Mouse (Mus musculus): ENCODE results near the gene Gpatch4. TPM values are rescaled to one million over a fixed set of nuclear protein-coding genes. Genes with fewer than 3 reads are reported as not detected.
A peak's percentile ranks its signal among the peaks of the same experiment; 100 is the strongest.

Gene Gpatch4
- 5.1 and 7.4 TPM in 2 replicates for polyA plus RNA-seq (2012; rRNA removed)

DNA sequence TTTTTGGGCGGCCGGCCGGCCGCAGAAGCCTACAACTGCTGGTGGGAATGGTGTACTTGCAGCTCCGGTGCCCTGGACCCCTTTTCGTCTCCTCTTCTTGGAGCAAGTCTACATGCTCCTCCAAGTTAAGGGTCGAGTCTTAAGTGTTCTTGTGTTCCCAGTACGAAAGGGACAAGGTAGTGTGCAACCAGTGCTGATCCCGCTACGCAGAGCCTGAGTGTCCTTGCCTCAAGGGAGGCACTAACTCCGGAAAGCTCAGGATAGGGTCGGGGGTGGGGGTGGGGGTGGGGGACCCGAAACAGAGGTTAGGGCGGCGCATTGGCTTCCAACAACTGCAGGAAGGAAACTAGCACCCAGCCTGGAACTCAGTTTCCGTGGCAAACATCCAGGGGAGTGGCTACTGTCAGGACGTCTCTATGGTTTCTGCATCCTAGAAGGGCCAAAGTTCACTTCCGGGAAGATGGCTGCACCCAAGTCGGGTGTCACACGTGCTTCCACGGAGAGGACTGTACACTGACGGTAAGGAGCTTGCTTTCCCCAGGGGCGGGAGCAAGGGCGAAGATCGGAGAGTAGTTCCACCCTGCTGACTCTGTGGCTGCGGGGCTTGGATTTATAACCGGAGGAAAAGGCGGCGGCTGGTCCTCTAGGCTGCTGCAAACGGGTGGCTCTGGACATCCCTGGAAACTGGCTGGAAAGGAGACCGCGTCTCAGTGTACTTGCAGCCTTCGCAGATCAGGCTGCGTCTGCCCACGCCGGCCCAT, at the start of gene Gpatch4:
Gene Gpatch4, plus strand, starts transcription at position 448 of the 761 bp plus-strand sequence.
- WGBS: 9% methylated on average over 36 of the region's 36 CpGs
- Histone ChIP-seq H3K27me3 (replicated peaks; ENCODE audit: control insufficient read depth, insufficient read depth, low read length) (no peaks in the 10 kb centered on the region), H3K4me1 (ENCODE audit: control insufficient read depth, insufficient read depth, low read length) (no peaks in the 10 kb centered on the region), H3K36me3 (ENCODE audit: control insufficient read depth, insufficient read depth, low read length) (no peaks in the 10 kb centered on the region), H3K4me3 (ENCODE audit: insufficient read depth, low read depth, low read length) (peak within 1 kb of the TSS; percentile 57), H3K27ac (ENCODE audit: insufficient read depth, low read depth, low read length) (peak within 1 kb of the TSS; percentile 57; the same call in 1 of the 2 replicates)
- TF ChIP-seq POLR2A (IDR thresholded peaks at IDR 0.05; ENCODE audit: low read depth, low read length) (no peak), CTCF (conservative IDR thresholded peaks at IDR 0.05; ENCODE audit: insufficient read depth, insufficient read length, low read depth, low read length) (no peak)
- peak; percentile 97 for DNase-seq

DNA sequence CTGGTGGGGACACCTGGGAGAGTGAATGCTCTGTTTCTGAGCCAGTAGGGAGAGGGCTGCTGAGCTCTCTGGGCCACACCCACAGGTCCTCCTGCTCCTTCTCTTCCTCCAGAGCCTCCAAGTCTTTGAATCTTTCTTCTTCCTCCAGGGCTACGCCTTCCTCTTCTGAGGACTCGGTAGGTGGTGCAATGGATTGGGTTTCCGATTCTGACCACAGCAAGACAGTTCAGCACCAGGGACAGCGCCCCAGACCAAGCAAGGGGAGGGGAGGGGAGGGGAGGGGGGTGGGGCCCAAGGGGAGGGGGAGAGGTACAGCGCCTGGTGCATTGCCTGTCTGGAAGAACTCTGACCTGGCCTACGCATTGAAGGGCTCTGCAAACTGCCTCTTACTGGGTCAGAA, 49.5 kb upstream of the Gpatch4 start:
- H3K4me3 ChIP-seq (ENCODE audit: insufficient read depth, low read depth, low read length): no peak overlapping the region
- TF ChIP-seq CTCF (conservative IDR thresholded peaks at IDR 0.05; ENCODE audit: insufficient read depth, insufficient read length, low read depth, low read length): no peak
- TF ChIP-seq POLR2A (IDR thresholded peaks at IDR 0.05; ENCODE audit: low read depth, low read length): no peak
- H3K27me3 ChIP-seq (replicated peaks; ENCODE audit: control insufficient read depth, insufficient read depth, low read length): no peaks in the 10 kb centered on the region; the same call in 1 of the 2 replicates
- H3K36me3 ChIP-seq (ENCODE audit: control insufficient read depth, insufficient read depth, low read length): no peaks in the 10 kb centered on the region
- DNase-seq: peak; percentile 16
- no peaks in the 10 kb centered on the region for H3K4me1 ChIP-seq (ENCODE audit: control insufficient read depth, insufficient read depth, low read length)
- H3K27ac ChIP-seq (ENCODE audit: insufficient read depth, low read depth, low read length): no peak overlapping the region
- WGBS: 0% methylated on average over 6 of the region's 6 CpGs

DNA sequence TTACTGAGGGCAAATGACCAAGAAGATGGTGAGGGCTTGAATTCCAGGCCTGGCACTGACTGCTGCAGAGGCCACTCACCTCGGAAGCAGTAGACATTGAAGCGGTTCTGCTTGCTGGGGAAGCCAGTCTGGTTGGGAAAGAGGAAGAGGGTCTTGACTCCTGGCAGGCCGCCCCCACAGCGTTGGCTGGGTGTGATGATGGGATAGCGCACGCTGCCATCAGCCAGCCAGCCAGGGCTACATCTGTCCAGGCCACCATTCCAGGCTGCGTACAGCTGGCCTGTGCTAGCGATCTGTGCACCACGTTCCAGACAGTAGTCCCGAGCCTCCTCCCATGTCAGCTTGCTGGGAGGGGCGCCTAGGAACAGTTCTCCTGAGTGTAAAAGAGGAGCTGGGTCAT, 47.6 kb upstream of the Gpatch4 start:
- no peak overlapping the region for H3K4me3 ChIP-seq (ENCODE audit: insufficient read depth, low read depth, low read length)
- peaks cover 4% of the 10 kb centered on the region; the same call in 1 of the 2 replicates for H3K27me3 ChIP-seq (replicated peaks; ENCODE audit: control insufficient read depth, insufficient read depth, low read length)
- H3K4me1 ChIP-seq (ENCODE audit: control insufficient read depth, insufficient read depth, low read length): no peaks in the 10 kb centered on the region
- H3K36me3 ChIP-seq (ENCODE audit: control insufficient read depth, insufficient read depth, low read length): no peaks in the 10 kb centered on the region
- TF ChIP-seq POLR2A (IDR thresholded peaks at IDR 0.05; ENCODE audit: low read depth, low read length): no peak
- no peak for TF ChIP-seq CTCF (conservative IDR thresholded peaks at IDR 0.05; ENCODE audit: insufficient read depth, insufficient read length, low read depth, low read length)
- no peak overlapping the region for H3K27ac ChIP-seq (ENCODE audit: insufficient read depth, low read depth, low read length)
- no peak for DNase-seq
- WGBS: 25% methylated on average over 11 of the region's 11 CpGs

DNA sequence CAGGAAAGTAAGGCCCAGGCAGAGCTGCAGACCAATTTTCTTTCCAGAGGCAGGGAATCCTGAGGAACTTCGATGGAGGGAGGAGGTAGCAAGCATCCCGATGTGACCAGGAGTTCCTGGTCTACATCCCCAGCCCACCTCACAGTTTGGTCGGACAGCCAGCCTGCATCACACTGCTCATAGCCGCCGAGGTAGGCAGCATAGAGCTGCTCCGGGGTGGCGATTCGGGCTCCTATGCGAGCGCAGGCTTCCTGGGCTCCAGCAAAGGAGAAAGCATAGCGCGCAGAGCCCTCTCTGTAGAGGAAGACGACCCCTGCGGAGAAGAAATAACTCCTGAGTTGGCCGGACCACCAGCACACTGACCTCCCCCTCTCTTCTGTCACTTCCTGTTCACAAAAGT, 46.5 kb upstream of the Gpatch4 start:
- no peak for TF ChIP-seq CTCF (conservative IDR thresholded peaks at IDR 0.05; ENCODE audit: insufficient read depth, insufficient read length, low read depth, low read length)
- TF ChIP-seq POLR2A (IDR thresholded peaks at IDR 0.05; ENCODE audit: low read depth, low read length): no peak
- no peak for DNase-seq
- no peak overlapping the region for H3K27ac ChIP-seq (ENCODE audit: insufficient read depth, low read depth, low read length)
- peaks cover 4% of the 10 kb centered on the region; the same call in 1 of the 2 replicates for H3K27me3 ChIP-seq (replicated peaks; ENCODE audit: control insufficient read depth, insufficient read depth, low read length)
- H3K4me3 ChIP-seq (ENCODE audit: insufficient read depth, low read depth, low read length): no peak overlapping the region
- 4% methylated on average over 15 of the region's 15 CpGs for WGBS
- H3K36me3 ChIP-seq (ENCODE audit: control insufficient read depth, insufficient read depth, low read length): no peaks in the 10 kb centered on the region
- H3K4me1 ChIP-seq (ENCODE audit: control insufficient read depth, insufficient read depth, low read length): no peaks in the 10 kb centered on the region

DNA sequence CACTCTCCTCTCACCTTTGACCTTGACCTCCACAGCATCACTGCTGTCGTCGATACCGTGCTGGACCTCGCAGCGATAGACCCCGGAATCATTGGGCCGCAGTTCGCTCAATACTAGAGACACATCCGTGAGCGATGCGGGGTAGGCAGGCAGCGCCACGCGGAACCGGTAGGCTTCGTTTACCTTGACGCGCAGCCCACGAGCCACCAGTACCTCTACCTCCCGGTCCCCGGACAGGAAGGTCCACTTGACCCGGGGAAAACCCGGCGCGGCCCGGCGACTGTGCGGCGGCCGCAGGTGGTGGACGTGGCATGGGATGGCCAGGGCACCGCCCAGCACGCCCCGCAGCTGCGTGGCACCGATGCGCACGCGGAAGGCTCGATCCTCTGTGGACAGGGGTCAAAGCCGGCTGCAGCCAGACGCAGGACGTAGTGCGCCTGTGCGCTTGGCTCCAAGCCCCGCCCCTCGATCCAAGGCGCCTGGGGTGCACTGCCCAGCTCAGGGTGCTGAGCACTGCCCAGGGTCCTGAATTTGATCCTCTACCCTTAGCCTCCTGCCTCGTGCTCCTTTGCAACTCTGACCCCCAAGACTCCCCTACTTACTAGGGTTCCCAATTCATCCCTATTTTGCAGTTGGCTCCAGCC, 45.8 kb upstream of the Gpatch4 start:
- no peak for TF ChIP-seq CTCF (conservative IDR thresholded peaks at IDR 0.05; ENCODE audit: insufficient read depth, insufficient read length, low read depth, low read length)
- TF ChIP-seq POLR2A (IDR thresholded peaks at IDR 0.05; ENCODE audit: low read depth, low read length): no peak
- Histone ChIP-seq H3K27me3 (replicated peaks; ENCODE audit: control insufficient read depth, insufficient read depth, low read length) (peaks cover 4% of the 10 kb centered on the region; the same call in 1 of the 2 replicates), H3K4me3 (ENCODE audit: insufficient read depth, low read depth, low read length) (no peak overlapping the region), H3K4me1 (ENCODE audit: control insufficient read depth, insufficient read depth, low read length) (no peaks in the 10 kb centered on the region), H3K27ac (ENCODE audit: insufficient read depth, low read depth, low read length) (no peak overlapping the region), H3K36me3 (ENCODE audit: control insufficient read depth, insufficient read depth, low read length) (no peaks in the 10 kb centered on the region)
- 2% methylated on average over 49 of the region's 49 CpGs for WGBS
- DNase-seq: peak; percentile 25

DNA sequence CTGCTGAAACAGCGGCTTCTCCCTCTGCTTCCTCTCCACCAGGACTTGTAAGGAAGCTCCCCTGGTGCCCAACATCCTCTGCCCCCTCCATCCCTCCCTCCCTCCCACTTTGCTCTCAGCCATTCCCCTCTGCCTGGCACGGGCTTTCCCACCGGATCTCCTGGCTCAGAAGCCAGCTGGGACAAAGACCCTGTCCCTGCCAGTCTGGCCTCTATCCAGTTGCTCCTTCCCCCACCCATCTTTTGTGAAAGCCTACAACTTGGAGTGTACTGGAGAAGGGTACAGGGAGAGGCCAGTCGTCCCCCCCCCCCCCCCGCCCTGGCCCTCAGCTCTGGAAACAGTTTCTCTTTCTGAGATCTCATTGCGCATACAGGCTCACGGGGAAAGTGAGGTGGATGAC, 44.2 kb upstream of the Gpatch4 start:
- no peaks in the 10 kb centered on the region for H3K36me3 ChIP-seq (ENCODE audit: control insufficient read depth, insufficient read depth, low read length)
- no peak for DNase-seq
- H3K27me3 ChIP-seq (replicated peaks; ENCODE audit: control insufficient read depth, insufficient read depth, low read length): peaks cover 4% of the 10 kb centered on the region; the same call in 1 of the 2 replicates
- no peak overlapping the region for H3K4me3 ChIP-seq (ENCODE audit: insufficient read depth, low read depth, low read length)
- H3K27ac ChIP-seq (ENCODE audit: insufficient read depth, low read depth, low read length): no peak overlapping the region
- TF ChIP-seq POLR2A (IDR thresholded peaks at IDR 0.05; ENCODE audit: low read depth, low read length) (no peak), CTCF (conservative IDR thresholded peaks at IDR 0.05; ENCODE audit: insufficient read depth, insufficient read length, low read depth, low read length) (no peak)
- WGBS: 9% methylated on average over 7 of the region's 7 CpGs
- no peaks in the 10 kb centered on the region for H3K4me1 ChIP-seq (ENCODE audit: control insufficient read depth, insufficient read depth, low read length)

DNA sequence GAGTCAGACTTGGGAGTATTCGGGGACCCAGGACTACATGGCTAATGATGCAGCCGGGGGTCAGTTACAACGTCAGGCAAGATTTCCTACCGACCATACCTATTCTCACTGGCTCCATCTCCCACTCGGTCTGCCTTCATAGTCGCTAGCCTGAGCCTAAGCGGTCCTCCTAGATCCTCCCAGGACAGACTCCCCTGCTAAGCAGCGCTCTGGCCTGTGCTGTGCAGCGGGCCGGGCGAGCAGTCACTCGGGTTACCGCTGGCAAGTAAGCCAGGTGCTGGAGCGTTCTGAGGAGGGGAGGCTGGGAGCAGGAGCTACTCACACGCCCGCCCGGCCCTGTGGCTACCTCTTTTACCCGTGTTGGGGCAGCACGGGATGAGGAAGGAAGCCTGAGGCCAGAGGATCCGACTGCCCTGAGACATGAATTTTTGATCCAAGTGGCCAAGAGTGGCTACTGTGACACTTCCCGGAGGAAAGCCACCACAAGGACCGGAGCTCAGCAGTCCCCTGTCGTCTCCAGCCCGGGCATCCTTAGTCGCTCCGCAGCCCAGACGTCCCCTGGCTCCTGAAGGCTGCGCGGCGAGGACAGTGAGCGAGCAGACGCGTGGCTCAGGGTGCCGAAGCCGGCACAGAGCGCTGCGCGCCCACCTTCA, 43.5 kb upstream of the Gpatch4 start:
- DNase-seq: no peak
- TF ChIP-seq CTCF (conservative IDR thresholded peaks at IDR 0.05; ENCODE audit: insufficient read depth, insufficient read length, low read depth, low read length): no peak
- no peak for TF ChIP-seq POLR2A (IDR thresholded peaks at IDR 0.05; ENCODE audit: low read depth, low read length)
- no peaks in the 10 kb centered on the region for H3K36me3 ChIP-seq (ENCODE audit: control insufficient read depth, insufficient read depth, low read length)
- H3K27ac ChIP-seq (ENCODE audit: insufficient read depth, low read depth, low read length): no peak overlapping the region
- H3K4me1 ChIP-seq (ENCODE audit: control insufficient read depth, insufficient read depth, low read length): no peaks in the 10 kb centered on the region
- H3K27me3 ChIP-seq (replicated peaks; ENCODE audit: control insufficient read depth, insufficient read depth, low read length): peaks cover 4% of the 10 kb centered on the region; the same call in 1 of the 2 replicates
- 2% methylated on average over 38 of the region's 38 CpGs for WGBS
- no peak overlapping the region for H3K4me3 ChIP-seq (ENCODE audit: insufficient read depth, low read depth, low read length)

Data from kidney, adult 2 months (tissue).